In genomic region chr16:4541033-4541432, GRCm38 (mm10) we compare ENCODE assay signal across 8 mouse cellular contexts. TPM values are rescaled to one million over a fixed set of nuclear protein-coding genes. Genes with fewer than 3 reads are reported as not detected.
DNase-seq lines count a peak whose midpoint lies in the region; ATAC-seq and TF ChIP-seq lines count a peak whose summit lies in the region.

No protein-coding gene starts in this region.

- DNase-seq in heart, embryonic 10.5 days (ENCODE audit: low spot score), result peak; percentile 68
- DNase-seq in heart, postnatal 10 days, result no peak
- DNase-seq in embryo, embryonic 10 days (ENCODE audit: low spot score), result no peak
- DNase-seq in cerebellum, adult 9-11 months, result no peak
- no peak for DNase-seq in thymus, postnatal 14 days

- peak overlapping the region; percentile 86 for H3K27ac ChIP-seq in heart, embryonic 10.5 days
- H3K27ac ChIP-seq in forebrain, embryonic 16.5 days (ENCODE audit: low read length), result peak overlapping the region; percentile 65; the same call in 1 of the 2 replicates
- no peak overlapping the region for H3K27ac ChIP-seq in liver, embryonic 15.5 days (replicated peaks)

- H3K9me3 ChIP-seq in heart, embryonic 10.5 days, result no peaks in the 10 kb centered on the region
- no peaks in the 10 kb centered on the region for H3K9me3 ChIP-seq in E14TG2a.4 (ENCODE audit: low read length)
- H3K9me3 ChIP-seq in forebrain, embryonic 16.5 days (ENCODE audit: control insufficient read depth, low read length), result no peaks in the 10 kb centered on the region
- no peaks in the 10 kb centered on the region for H3K9me3 ChIP-seq in liver, embryonic 15.5 days (replicated peaks)

- peaks cover 17% of the 10 kb centered on the region for H3K4me1 ChIP-seq in heart, embryonic 10.5 days
- H3K4me1 ChIP-seq in E14TG2a.4 (replicated peaks; ENCODE audit: low read depth, low read length), result peaks cover 77% of the 10 kb centered on the region
- peaks cover 29% of the 10 kb centered on the region for H3K4me1 ChIP-seq in forebrain, embryonic 16.5 days (replicated peaks; ENCODE audit: control insufficient read depth, insufficient read depth, low read length)
- H3K4me1 ChIP-seq in liver, embryonic 15.5 days (replicated peaks), result peaks cover 30% of the 10 kb centered on the region

- no peak overlapping the region for H3K9ac ChIP-seq in forebrain, embryonic 16.5 days (replicated peaks; ENCODE audit: low read depth, low read length)
- peak overlapping the region; percentile 47; the same call in 1 of the 2 replicates for H3K9ac ChIP-seq in liver, embryonic 15.5 days

- peak overlapping the region; percentile 56 for H3K4me2 ChIP-seq in forebrain, embryonic 16.5 days (ENCODE audit: low read length)
- H3K4me2 ChIP-seq in liver, embryonic 15.5 days, result peak overlapping the region; percentile 86

- H3K36me3 ChIP-seq in heart, embryonic 10.5 days, result peaks cover 17% of the 10 kb centered on the region
- peaks cover 45% of the 10 kb centered on the region for H3K36me3 ChIP-seq in E14TG2a.4 (ENCODE audit: insufficient read depth, low read length)
- H3K36me3 ChIP-seq in forebrain, embryonic 16.5 days (ENCODE audit: control insufficient read depth, insufficient read depth), result peaks cover 6% of the 10 kb centered on the region; the same call in 1 of the 2 replicates
- H3K36me3 ChIP-seq in liver, embryonic 15.5 days (replicated peaks), result peaks cover 13% of the 10 kb centered on the region

- H3K4me3 ChIP-seq in heart, embryonic 10.5 days, result peak overlapping the region; percentile 64
- H3K4me3 ChIP-seq in E14TG2a.4 (replicated peaks; ENCODE audit: low read length), result peak overlapping the region; percentile 83
- H3K4me3 ChIP-seq in forebrain, embryonic 16.5 days (replicated peaks; ENCODE audit: low read length), result peak overlapping the region; percentile 64
- H3K4me3 ChIP-seq in liver, embryonic 15.5 days (replicated peaks), result peak overlapping the region; percentile 58

- no peak for TF ChIP-seq CTCF in E14TG2a.4 (conservative IDR thresholded peaks at IDR 0.05; ENCODE audit: low read length)

- WGBS in heart, embryonic 10.5 days, result 62% methylated on average over 4 of the region's 4 CpGs
- WGBS in forebrain, embryonic 16.5 days, result 59% methylated on average over 4 of the region's 4 CpGs
- whole genome bisulfite sequencing in liver, embryonic 15.5 days (ENCODE audit: insufficient replicate concordance), result 46% methylated on average over 4 of the region's 4 CpGs

- H3K27me3 ChIP-seq in heart, embryonic 10.5 days (ENCODE audit: insufficient read depth, poor library complexity, severe bottlenecking), result no peaks in the 10 kb centered on the region
- no peaks in the 10 kb centered on the region for H3K27me3 ChIP-seq in E14TG2a.4 (ENCODE audit: insufficient read depth, low read length)
- H3K27me3 ChIP-seq in forebrain, embryonic 16.5 days (replicated peaks; ENCODE audit: control insufficient read depth, insufficient read depth, low read length), result no peaks in the 10 kb centered on the region
- no peaks in the 10 kb centered on the region for H3K27me3 ChIP-seq in liver, embryonic 15.5 days

- no peak for ATAC-seq in forebrain, embryonic 16.5 days
- no peak for ATAC-seq in liver, embryonic 15.5 days (ENCODE audit: insufficient read depth)

- intact Hi-C loops in heart, postnatal 10 days (cut with DNase I), result loop anchor here (5.0 kb wide), 1 partner anchor 119 kb away; the partner anchor contains the start of gene Adcy9

RNA-seq across cellular contexts. Expression of gene Srl, which starts 0.6 kb away (rescaled TPM):
- 87.3 and 201 TPM in 2 replicates for polyA plus RNA-seq in heart, embryonic 10.5 days (2016; fragmentation: Nextera tagmentation; extraction: Ambion mirVana)
- 1,000 to 10,000 TPM; 1,081 to 1,153 TPM for total RNA-seq in heart, postnatal 10 days (2021)
- 45.2 and 48.8 TPM in 2 replicates for polyA plus RNA-seq in forebrain, embryonic 16.5 days (2015; fragmentation: Nextera tagmentation; extraction: Ambion mirVana)
- polyA plus RNA-seq in liver, embryonic 15.5 days (2015; fragmentation: Nextera tagmentation; extraction: Ambion mirVana), result 3.2 and 5.3 TPM in 2 replicates

RNA-seq across cellular contexts. Expression of gene Tfap4, which starts 18.6 kb away (rescaled TPM):
- polyA plus RNA-seq in heart, embryonic 10.5 days (2016; fragmentation: Nextera tagmentation; extraction: Ambion mirVana), result 9.5 and 17.5 TPM in 2 replicates
- total RNA-seq in heart, postnatal 10 days (2021), result 1 to 10 TPM; 4.1 to 4.3 TPM
- polyA plus RNA-seq in forebrain, embryonic 16.5 days (2015; fragmentation: Nextera tagmentation; extraction: Ambion mirVana), result 13.2 and 14.9 TPM in 2 replicates
- polyA plus RNA-seq in liver, embryonic 15.5 days (2015; fragmentation: Nextera tagmentation; extraction: Ambion mirVana), result 5.6 and 6.4 TPM in 2 replicates

RNA-seq across cellular contexts. Expression of gene Glis2, which starts 53.5 kb away (rescaled TPM):
- 13.9 and 20.7 TPM in 2 replicates for polyA plus RNA-seq in heart, embryonic 10.5 days (2016; fragmentation: Nextera tagmentation; extraction: Ambion mirVana)
- 10 to 100 TPM; 27.6 to 34.5 TPM for total RNA-seq in heart, postnatal 10 days (2021)
- polyA plus RNA-seq in forebrain, embryonic 16.5 days (2015; fragmentation: Nextera tagmentation; extraction: Ambion mirVana), result 10.8 and 12.1 TPM in 2 replicates
- 2.0 and 2.3 TPM in 2 replicates for polyA plus RNA-seq in liver, embryonic 15.5 days (2015; fragmentation: Nextera tagmentation; extraction: Ambion mirVana)
